In the genomic region with DNA sequence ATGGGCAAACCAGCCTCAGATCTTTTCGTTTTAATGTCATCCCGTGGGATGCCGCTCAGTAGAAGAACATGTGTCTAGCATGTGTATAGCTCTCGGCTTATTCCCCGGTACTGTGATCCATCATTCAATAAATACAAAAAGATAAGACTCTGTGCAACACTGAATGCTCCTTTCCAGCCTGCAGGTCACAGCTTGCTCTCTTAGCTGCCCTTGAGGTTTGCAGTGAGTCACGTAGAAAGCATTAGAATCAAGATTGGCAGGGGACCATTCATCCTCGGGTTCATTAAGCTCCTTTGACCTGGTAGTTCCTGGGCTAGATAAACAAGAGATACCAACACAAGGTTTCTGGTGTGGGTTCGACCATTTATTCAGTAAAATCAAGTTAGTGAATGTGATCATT, we compare ENCODE assay signal across 24 mouse cellular contexts. TPM values are rescaled to one million over a fixed set of nuclear protein-coding genes. Genes with fewer than 3 reads are reported as not detected.
DNase-seq lines count a peak whose midpoint lies in the region; ATAC-seq and TF ChIP-seq lines count a peak whose summit lies in the region.
"Had no signal": no experiment of that assay in that cellular context is flagged by ENCODE, and none has a peak within 500 bp of the region (broad histone marks: within the 10 kb centered on the region; RNA-seq: fewer than 3 reads in every experiment).

No protein-coding gene starts in this region.

- H3K4me2 ChIP-seq in midbrain, embryonic 14.5 days (ENCODE audit: low read length), result no peak overlapping the region
- H3K4me2 ChIP-seq in midbrain, embryonic 13.5 days (replicated peaks), result no peak overlapping the region
- H3K4me2 ChIP-seq in stomach, embryonic 16.5 days (ENCODE audit: low read depth, low read length), result no peak overlapping the region
- H3K4me2 ChIP-seq: hindbrain, embryonic 15.5 days; midbrain, embryonic 12.5 days; neural tube, embryonic 13.5 days had no signal

- no peaks in the 10 kb centered on the region for H3K27me3 ChIP-seq in midbrain, embryonic 14.5 days (ENCODE audit: control insufficient read depth, insufficient read depth, low read length)
- no peaks in the 10 kb centered on the region for H3K27me3 ChIP-seq in midbrain, embryonic 13.5 days
- no peaks in the 10 kb centered on the region for H3K27me3 ChIP-seq in stomach, embryonic 16.5 days (ENCODE audit: control insufficient read depth, insufficient read depth, low read length)
- H3K27me3 ChIP-seq in thymus, adult 2 months (ENCODE audit: control insufficient read depth, insufficient read depth, low read length), result no peaks in the 10 kb centered on the region
- H3K27me3 ChIP-seq: hindbrain, embryonic 15.5 days; neural tube, embryonic 13.5 days had no signal

- H3K27ac ChIP-seq in midbrain, embryonic 14.5 days (replicated peaks; ENCODE audit: low read depth, low read length), result no peak overlapping the region
- no peak overlapping the region for H3K27ac ChIP-seq in midbrain, embryonic 13.5 days
- peak overlapping the region; percentile 47; the same call in 1 of the 2 replicates for H3K27ac ChIP-seq in stomach, embryonic 16.5 days (ENCODE audit: low read length)
- H3K27ac ChIP-seq in thymus, adult 2 months (ENCODE audit: control insufficient read depth, insufficient read depth, low read length), result no peak overlapping the region
- H3K27ac ChIP-seq: gastrocnemius, adult 2 months; heart, embryonic 10.5 days; hindbrain, embryonic 15.5 days; midbrain, embryonic 12.5 days; neural tube, embryonic 13.5 days had no signal

- no peak overlapping the region for H3K9ac ChIP-seq in midbrain, embryonic 14.5 days (replicated peaks; ENCODE audit: low read length)
- H3K9ac ChIP-seq in midbrain, embryonic 13.5 days (replicated peaks), result no peak overlapping the region
- H3K9ac ChIP-seq in stomach, embryonic 16.5 days (ENCODE audit: low read length), result no peak overlapping the region
- H3K9ac ChIP-seq: hindbrain, embryonic 15.5 days; midbrain, embryonic 12.5 days; neural tube, embryonic 13.5 days had no signal

- no peak for TF ChIP-seq POLR2A in thymus, adult 2 months (IDR thresholded peaks at IDR 0.05; ENCODE audit: control insufficient read depth, extremely low read depth, insufficient read depth, low read length, poor library complexity)

- H3K4me3 ChIP-seq in midbrain, embryonic 14.5 days (replicated peaks; ENCODE audit: low read depth, low read length), result no peak overlapping the region
- no peak overlapping the region for H3K4me3 ChIP-seq in midbrain, embryonic 13.5 days (replicated peaks)
- H3K4me3 ChIP-seq in stomach, embryonic 16.5 days (replicated peaks; ENCODE audit: low read length), result no peak overlapping the region
- H3K4me3 ChIP-seq in thymus, adult 2 months (ENCODE audit: control insufficient read depth, insufficient read depth, low read length), result no peak overlapping the region
- H3K4me3 ChIP-seq: gastrocnemius, adult 2 months; heart, embryonic 10.5 days; hindbrain, embryonic 15.5 days; midbrain, embryonic 12.5 days; neural tube, embryonic 13.5 days had no signal

- peak; percentile 44 for DNase-seq in adrenal gland, adult 8-10 months
- no peak for DNase-seq in adrenal gland, postnatal 4 days (ENCODE audit: low spot score in 2 of 2)
- DNase-seq in midbrain, embryonic 14.5 days, result peak; percentile 9
- DNase-seq in adrenal gland, postnatal 36 days, result peak; percentile 38 to 52
- DNase-seq in thymus, adult 2 months, result no peak
- no peak for DNase-seq in cerebellum, adult 9-11 months
- DNase-seq: B cell, adult 2 months; cerebellum, adult 11 months; cerebellum, postnatal 10 days; gastrocnemius, adult 2 months; kidney, postnatal 4 days; liver; retina, postnatal 1 day; right cerebral cortex, postnatal 25 days; spleen, adult 18-20 months; thymus, postnatal 36 days had no signal

- no peaks in the 10 kb centered on the region for H3K9me3 ChIP-seq in midbrain, embryonic 14.5 days (ENCODE audit: control insufficient read depth, low read length)
- H3K9me3 ChIP-seq in midbrain, embryonic 13.5 days, result no peaks in the 10 kb centered on the region
- H3K9me3 ChIP-seq in stomach, embryonic 16.5 days (replicated peaks; ENCODE audit: control insufficient read depth, low read length), result no peaks in the 10 kb centered on the region
- H3K9me3 ChIP-seq: heart, embryonic 10.5 days; hindbrain, embryonic 15.5 days; midbrain, embryonic 12.5 days; neural tube, embryonic 13.5 days had no signal

- TF ChIP-seq CTCF in thymus, adult 2 months (IDR thresholded peaks at IDR 0.05; ENCODE audit: borderline replicate concordance, control insufficient read depth, extremely low read depth, insufficient read depth, low read length, poor library complexity), result no peak

- 0 out of 2 replicates have a peak, but pooled peaks cover 4% of the 10 kb centered on the region for H3K4me1 ChIP-seq in midbrain, embryonic 14.5 days (ENCODE audit: control insufficient read depth, insufficient read depth, low read length)
- H3K4me1 ChIP-seq in midbrain, embryonic 13.5 days (replicated peaks), result peaks cover 3% of the 10 kb centered on the region; the same call in 1 of the 2 replicates
- H3K4me1 ChIP-seq in stomach, embryonic 16.5 days (ENCODE audit: control insufficient read depth, insufficient read depth, low read length), result 0 out of 2 replicates have a peak, but pooled peaks cover 1% of the 10 kb centered on the region
- peaks cover 5% of the 10 kb centered on the region for H3K4me1 ChIP-seq in thymus, adult 2 months (replicated peaks; ENCODE audit: control insufficient read depth, insufficient read depth, low read length)

- no peak for ATAC-seq in midbrain, embryonic 14.5 days (ENCODE audit: low FRiP score, low TSS enrichment)
- ATAC-seq in midbrain, embryonic 13.5 days, result no peak
- peak; percentile 80 for ATAC-seq in stomach, embryonic 16.5 days (ENCODE audit: insufficient read depth, low FRiP score)
- ATAC-seq: forebrain, embryonic 14.5 days; lung, postnatal 0 days had no signal

- H3K36me3 ChIP-seq in midbrain, embryonic 14.5 days (ENCODE audit: control insufficient read depth, insufficient read depth, low read length), result no peaks in the 10 kb centered on the region
- no peaks in the 10 kb centered on the region for H3K36me3 ChIP-seq in midbrain, embryonic 13.5 days
- H3K36me3 ChIP-seq in stomach, embryonic 16.5 days (ENCODE audit: control insufficient read depth, insufficient read depth, low read length), result no peaks in the 10 kb centered on the region
- no peaks in the 10 kb centered on the region for H3K36me3 ChIP-seq in thymus, adult 2 months (ENCODE audit: control insufficient read depth, insufficient read depth, low read length)
- H3K36me3 ChIP-seq: heart, embryonic 10.5 days; hindbrain, embryonic 15.5 days; midbrain, embryonic 12.5 days; neural tube, embryonic 13.5 days had no signal

- 68% methylated on average over 8 of the region's 8 CpGs for WGBS in midbrain, embryonic 14.5 days
- 70% methylated on average over 8 of the region's 8 CpGs for WGBS in midbrain, embryonic 13.5 days
- WGBS in stomach, embryonic 16.5 days, result 51% methylated on average over 8 of the region's 8 CpGs
- 93% methylated on average over 8 of the region's 8 CpGs for WGBS in thymus, adult 2 months

RNA-seq across cellular contexts. Expression of a gene that starts 6.0 kb away (rescaled TPM):
- total RNA-seq in adrenal gland, adult 8-10 months (2022), result 10 to 100 TPM; 26.5 to 34.7 (median 32.3) TPM
- 10 to 100 TPM; 19.5 to 22.2 TPM for total RNA-seq in adrenal gland, postnatal 4 days (2021)
- polyA plus RNA-seq in midbrain, embryonic 14.5 days (2014; fragmentation: Nextera tagmentation; extraction: Ambion mirVana), result 5.9 and 8.0 TPM in 2 replicates
- polyA plus RNA-seq in midbrain, embryonic 13.5 days (2015; fragmentation: Nextera tagmentation; extraction: Ambion mirVana), result 7.0 and 7.7 TPM in 2 replicates
- total RNA-seq in adrenal gland, postnatal 36 days (2021), result 10 to 100 TPM; 17.4 to 25.5 TPM
- 15.3 and 15.9 TPM in 2 replicates for polyA plus RNA-seq in stomach, embryonic 16.5 days (2015; fragmentation: Nextera tagmentation; extraction: Ambion mirVana)
- 8.2 and 10.8 TPM in 2 replicates for polyA plus RNA-seq in thymus, adult 2 months (2012; rRNA removed)

RNA-seq across cellular contexts. Expression of a gene that starts 32.6 kb away (rescaled TPM):
- 10 to 100 TPM in 3 of 4 experiments, 1 to 10 TPM in 1; 8.2 to 13.3 (median 11.6) TPM for total RNA-seq in adrenal gland, adult 8-10 months (2022)
- total RNA-seq in adrenal gland, postnatal 4 days (2021), result 10 to 100 TPM; 11.0 to 14.1 TPM
- 19.9 and 25.4 TPM in 2 replicates for polyA plus RNA-seq in midbrain, embryonic 14.5 days (2014; fragmentation: Nextera tagmentation; extraction: Ambion mirVana)
- polyA plus RNA-seq in midbrain, embryonic 13.5 days (2015; fragmentation: Nextera tagmentation; extraction: Ambion mirVana), result 20.0 and 22.7 TPM in 2 replicates
- 10 to 100 TPM in 1 of 2 experiments, 1 to 10 TPM in 1; 7.9 to 11.1 TPM for total RNA-seq in adrenal gland, postnatal 36 days (2021)
- polyA plus RNA-seq in stomach, embryonic 16.5 days (2015; fragmentation: Nextera tagmentation; extraction: Ambion mirVana), result 10.8 and 11.5 TPM in 2 replicates
- 1.7 and 2.7 TPM in 2 replicates for polyA plus RNA-seq in thymus, adult 2 months (2012; rRNA removed)

Comparison
In these comparisons a context has a peak if more than half of its experiments do, and no peak if none do; other contexts are left out.
1. DNase-seq: peak in adrenal gland, adult 8-10 months (single experiment), midbrain, embryonic 14.5 days (single experiment) and adrenal gland, postnatal 36 days (2 of 2); none in adrenal gland, postnatal 4 days (0 of 2), thymus, adult 2 months (single experiment) and cerebellum, adult 9-11 months (single experiment).